8 mouse cellular contexts compared by ENCODE assay signal in the genomic region with DNA sequence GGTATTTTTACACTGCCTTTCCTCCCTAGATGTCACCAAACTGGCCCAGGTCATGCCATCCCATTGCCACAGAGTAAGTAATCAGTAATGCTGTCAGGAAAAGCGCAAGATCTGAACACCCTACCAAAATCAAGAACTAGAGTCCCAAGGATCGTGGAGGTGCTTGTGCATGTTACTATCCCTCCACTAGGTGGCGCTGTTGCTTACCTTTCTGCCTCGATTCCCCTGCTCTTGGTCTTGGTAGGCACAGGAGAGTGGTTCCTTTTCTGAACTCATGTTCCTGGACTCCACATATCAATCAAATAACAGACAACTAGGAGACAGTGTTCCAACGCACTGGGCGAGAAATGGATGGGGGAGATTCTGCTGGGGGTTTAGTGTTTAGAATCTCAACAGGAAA. TPM values are rescaled to one million over a fixed set of nuclear protein-coding genes. Genes with fewer than 3 reads are reported as not detected.
DNase-seq lines count a peak whose midpoint lies in the region; ATAC-seq and TF ChIP-seq lines count a peak whose summit lies in the region.

No protein-coding gene starts in this region.

- TF ChIP-seq CTCF in forebrain, postnatal 0 days (IDR thresholded peaks at IDR 0.05; ENCODE audit: low read depth) = peak; percentile 98
- TF ChIP-seq CTCF in kidney, adult 2 months (conservative IDR thresholded peaks at IDR 0.05; ENCODE audit: insufficient read depth, insufficient read length, low read depth, low read length) = peak; percentile 98

- no peak for TF ChIP-seq POLR2A in kidney, adult 2 months (IDR thresholded peaks at IDR 0.05; ENCODE audit: low read depth, low read length)
- TF ChIP-seq POLR2A in limb, embryonic 14.5 days (IDR thresholded peaks at IDR 0.05; ENCODE audit: borderline replicate concordance, extremely low read depth, insufficient read depth, insufficient read length) = no peak

- no peaks in the 10 kb centered on the region for H3K27me3 ChIP-seq in neural tube, embryonic 15.5 days (replicated peaks)
- no peaks in the 10 kb centered on the region for H3K27me3 ChIP-seq in forebrain, postnatal 0 days (ENCODE audit: insufficient read depth, low read length)
- no peaks in the 10 kb centered on the region for H3K27me3 ChIP-seq in kidney, adult 2 months (replicated peaks; ENCODE audit: control insufficient read depth, insufficient read depth, low read length)
- no peaks in the 10 kb centered on the region for H3K27me3 ChIP-seq in limb, embryonic 14.5 days (ENCODE audit: control insufficient read depth, insufficient read depth, low read length)

- no peaks in the 10 kb centered on the region for H3K9me3 ChIP-seq in neural tube, embryonic 15.5 days (replicated peaks)
- no peaks in the 10 kb centered on the region for H3K9me3 ChIP-seq in forebrain, postnatal 0 days (ENCODE audit: low read length)
- H3K9me3 ChIP-seq in limb, embryonic 14.5 days (ENCODE audit: control insufficient read depth, low read length) = no peaks in the 10 kb centered on the region

- no peak overlapping the region for H3K4me3 ChIP-seq in neural tube, embryonic 15.5 days (replicated peaks)
- H3K4me3 ChIP-seq in forebrain, postnatal 0 days (ENCODE audit: low read depth, low read length) = no peak overlapping the region
- no peak overlapping the region for H3K4me3 ChIP-seq in kidney, adult 2 months (ENCODE audit: insufficient read depth, low read depth, low read length)
- H3K4me3 ChIP-seq in limb, embryonic 14.5 days (replicated peaks; ENCODE audit: low read length) = no peak overlapping the region

- no peak overlapping the region for H3K9ac ChIP-seq in neural tube, embryonic 15.5 days (replicated peaks)
- no peak overlapping the region for H3K9ac ChIP-seq in forebrain, postnatal 0 days
- H3K9ac ChIP-seq in limb, embryonic 14.5 days (ENCODE audit: low read depth, low read length, severe bottlenecking) = no peak overlapping the region

- WGBS in neural tube, embryonic 15.5 days = 15% methylated on average over 6 of the region's 6 CpGs
- 19% methylated on average over 6 of the region's 6 CpGs for WGBS in forebrain, postnatal 0 days
- WGBS in kidney, adult 2 months = 16% methylated on average over 6 of the region's 6 CpGs
- WGBS in limb, embryonic 14.5 days = 19% methylated on average over 6 of the region's 6 CpGs

- H3K4me1 ChIP-seq in neural tube, embryonic 15.5 days = peaks cover 13% of the 10 kb centered on the region
- no peaks in the 10 kb centered on the region for H3K4me1 ChIP-seq in forebrain, postnatal 0 days (ENCODE audit: insufficient read depth)
- no peaks in the 10 kb centered on the region for H3K4me1 ChIP-seq in kidney, adult 2 months (ENCODE audit: control insufficient read depth, insufficient read depth, low read length)
- peaks cover 6% of the 10 kb centered on the region; the same call in 1 of the 2 replicates for H3K4me1 ChIP-seq in limb, embryonic 14.5 days (ENCODE audit: control insufficient read depth, insufficient read depth, low read length)

- H3K36me3 ChIP-seq in neural tube, embryonic 15.5 days = no peaks in the 10 kb centered on the region
- no peaks in the 10 kb centered on the region for H3K36me3 ChIP-seq in forebrain, postnatal 0 days (ENCODE audit: insufficient read depth)
- H3K36me3 ChIP-seq in kidney, adult 2 months (ENCODE audit: control insufficient read depth, insufficient read depth, low read length) = no peaks in the 10 kb centered on the region
- H3K36me3 ChIP-seq in limb, embryonic 14.5 days (ENCODE audit: control insufficient read depth, insufficient read depth, low read length) = no peaks in the 10 kb centered on the region

- ATAC-seq in neural tube, embryonic 15.5 days (ENCODE audit: low FRiP score) = no peak
- peak; percentile 67; the same call in 1 of the 2 replicates for ATAC-seq in forebrain, postnatal 0 days
- no peak for ATAC-seq in limb, embryonic 14.5 days (ENCODE audit: low FRiP score, low read depth)
- ATAC-seq in neutrophil, adult 5-6 weeks (ENCODE audit: extremely low read depth, insufficient number of reproducible peaks, low FRiP score, poor library complexity, severe bottlenecking) = peak; percentile 79

- DNase-seq in neural tube, embryonic 10.5 days (ENCODE audit: extremely low spot score, low spot score) = peak; percentile 79
- DNase-seq in c-Kit-positive CD71-negative TER-119-negative erythroid progenitor cells, embryonic 14.5 days (ENCODE audit: low read depth) = peak; percentile 88
- DNase-seq in forebrain, postnatal 0 days = peak; percentile 86
- peak; percentile 76 for DNase-seq in kidney, adult 2 months
- DNase-seq in limb, embryonic 14.5 days (ENCODE audit: low spot score) = peak; percentile 80
- peak; percentile 20 to 76 for DNase-seq in thymus, postnatal 10 days (ENCODE audit: low spot score in 2 of 2)

- no peak overlapping the region for H3K4me2 ChIP-seq in neural tube, embryonic 15.5 days
- H3K4me2 ChIP-seq in forebrain, postnatal 0 days (ENCODE audit: low read depth) = no peak overlapping the region
- H3K4me2 ChIP-seq in limb, embryonic 14.5 days (replicated peaks; ENCODE audit: low read depth, low read length, severe bottlenecking) = no peak overlapping the region

- H3K27ac ChIP-seq in neural tube, embryonic 15.5 days (replicated peaks) = no peak overlapping the region
- H3K27ac ChIP-seq in forebrain, postnatal 0 days (ENCODE audit: low read depth, low read length) = no peak overlapping the region
- H3K27ac ChIP-seq in kidney, adult 2 months (ENCODE audit: insufficient read depth, low read depth, low read length) = no peak overlapping the region
- H3K27ac ChIP-seq in limb, embryonic 14.5 days (replicated peaks; ENCODE audit: low read depth, low read length) = no peak overlapping the region

RNA-seq across cellular contexts. Expression of gene Pofut2, which starts 23.8 kb away (rescaled TPM):
- polyA plus RNA-seq in neural tube, embryonic 15.5 days (2015; fragmentation: Nextera tagmentation; extraction: Ambion mirVana) = 57.5 and 63.9 TPM in 2 replicates
- total RNA-seq in forebrain, postnatal 0 days (2014; rRNA removed) = 36.5 and 39.0 TPM in 2 replicates
- 34.3 and 38.3 TPM in 2 replicates for polyA plus RNA-seq in forebrain, postnatal 0 days (2015; fragmentation: Nextera tagmentation; extraction: Ambion mirVana)
- polyA plus RNA-seq in kidney, adult 2 months (2012; rRNA removed) = 45.9 and 50.6 TPM in 2 replicates
- polyA plus RNA-seq in limb, embryonic 14.5 days (2012; rRNA removed) = 147 and 162 TPM in 2 replicates
- 167 and 168 TPM in 2 replicates for polyA plus RNA-seq in limb, embryonic 14.5 days (2014; fragmentation: Nextera tagmentation; extraction: Ambion mirVana)
- total RNA-seq in neutrophil, adult 5-6 weeks (2017) = 25.4 and 31.5 TPM in 2 replicates

Comparison
In these comparisons a context has a peak if more than half of its experiments do, and no peak if none do; other contexts are left out.
1. ATAC-seq: peak in forebrain, postnatal 0 days (single experiment) and neutrophil, adult 5-6 weeks (single experiment); none in neural tube, embryonic 15.5 days (single experiment) and limb, embryonic 14.5 days (single experiment).
2. Peak in every context shown above with its lines, with median percentiles within 50 percentile points of each other: DNase-seq.